Mouse (Mus musculus): ENCODE results near the gene Slc11a1. TPM values are rescaled to one million over a fixed set of nuclear protein-coding genes. Genes with fewer than 3 reads are reported as not detected.
"Not testable (repeated sequence)": the region's sequence is repeated elsewhere in the genome, so short reads cannot be mapped to it uniquely, and the experiment has no call there.

The Slc11a1 gene
- polyA plus RNA-seq, 1 experiment from 2014 or later = 2.7 TPM

DNA sequence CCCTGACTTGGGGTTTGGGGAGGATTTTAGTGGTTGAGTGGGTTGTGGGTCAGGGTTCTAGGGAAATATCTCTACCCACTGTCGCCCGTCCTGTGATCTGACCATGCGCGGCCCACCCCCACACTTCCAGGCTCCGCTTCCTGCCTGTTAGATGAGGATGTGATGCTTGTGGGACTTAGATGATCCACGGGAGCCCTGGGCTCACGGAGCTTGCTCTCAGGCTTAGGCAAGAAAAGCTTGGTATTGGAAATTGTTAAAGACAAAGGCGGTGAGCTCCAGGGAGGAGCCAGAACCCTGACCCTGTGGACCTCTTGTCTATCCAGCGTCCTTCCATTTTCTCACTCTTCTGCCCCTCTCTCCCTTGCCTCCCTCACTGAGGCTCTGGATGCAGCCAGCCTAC, 35.1 kb upstream of the Slc11a1 start:
- no peaks in the 10 kb centered on the region for H3K9me3 ChIP-seq
- no peak overlapping the region for H3K27ac ChIP-seq (replicated peaks)
- H3K27me3 ChIP-seq = no peaks in the 10 kb centered on the region
- 92% methylated on average over 9 of the region's 9 CpGs for whole genome bisulfite sequencing
- no peak overlapping the region for H3K4me3 ChIP-seq
- H3K36me3 ChIP-seq = no peaks in the 10 kb centered on the region; the same call in 1 of the 2 replicates
- no peak for ATAC-seq (ENCODE audit: low read depth)
- no peak overlapping the region for H3K9ac ChIP-seq
- peaks cover 9% of the 10 kb centered on the region; the same call in 1 of the 2 replicates for H3K4me1 ChIP-seq (replicated peaks)
- no peak overlapping the region for H3K4me2 ChIP-seq

DNA sequence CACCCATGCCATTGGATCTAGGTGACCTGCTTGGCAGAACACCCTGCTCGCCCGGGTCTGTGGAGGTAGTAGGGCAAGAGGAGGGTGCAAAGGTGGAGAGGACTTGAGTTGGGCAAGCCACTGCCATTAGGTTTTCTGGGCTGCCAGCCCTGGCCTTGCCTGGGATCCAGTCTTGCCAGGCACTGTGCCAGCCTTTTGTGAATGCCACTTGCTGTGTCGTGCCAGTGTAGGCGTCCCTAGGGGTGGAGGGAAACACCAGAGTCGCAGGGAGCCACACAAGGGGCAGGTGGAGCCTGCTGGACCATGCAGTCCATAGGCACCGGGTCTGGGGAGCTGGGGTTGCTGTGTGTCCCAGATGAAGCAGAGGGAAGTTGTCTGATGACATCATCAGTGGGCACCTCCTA, 34.6 kb upstream of the Slc11a1 start:
- Histone ChIP-seq H3K9me3 (no peaks in the 10 kb centered on the region), H3K4me1 (replicated peaks) (peaks cover 9% of the 10 kb centered on the region; the same call in 1 of the 2 replicates), H3K4me3 (no peak overlapping the region), H3K27me3 (no peaks in the 10 kb centered on the region), H3K27ac (replicated peaks) (no peak overlapping the region), H3K9ac (no peak overlapping the region), H3K36me3 (no peaks in the 10 kb centered on the region; the same call in 1 of the 2 replicates), H3K4me2 (no peak overlapping the region)
- 93% methylated on average over 6 of the region's 6 CpGs for WGBS
- ATAC-seq (ENCODE audit: low read depth) = no peak

DNA sequence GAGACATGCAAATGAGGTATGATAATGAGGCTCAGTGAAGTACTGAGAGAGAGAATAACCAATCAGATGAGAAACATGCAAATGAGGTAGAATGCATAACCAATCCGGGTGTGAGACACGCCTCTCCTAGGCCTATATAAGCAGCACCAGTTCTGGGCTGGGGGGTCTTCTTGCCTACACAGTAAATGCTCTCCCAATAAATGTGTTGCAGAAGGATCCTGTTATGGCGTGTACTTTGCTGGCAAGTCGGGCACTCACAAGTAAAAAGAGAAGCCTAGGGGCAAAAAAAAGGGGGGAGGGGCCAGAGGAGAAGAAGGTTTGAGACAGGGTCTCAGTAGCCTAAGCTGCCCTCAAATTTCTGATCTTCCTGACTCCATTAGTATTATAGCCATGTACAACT, 34.0 kb upstream of the Slc11a1 start:
- WGBS = 91% methylated on average over 4 of the region's 4 CpGs

DNA sequence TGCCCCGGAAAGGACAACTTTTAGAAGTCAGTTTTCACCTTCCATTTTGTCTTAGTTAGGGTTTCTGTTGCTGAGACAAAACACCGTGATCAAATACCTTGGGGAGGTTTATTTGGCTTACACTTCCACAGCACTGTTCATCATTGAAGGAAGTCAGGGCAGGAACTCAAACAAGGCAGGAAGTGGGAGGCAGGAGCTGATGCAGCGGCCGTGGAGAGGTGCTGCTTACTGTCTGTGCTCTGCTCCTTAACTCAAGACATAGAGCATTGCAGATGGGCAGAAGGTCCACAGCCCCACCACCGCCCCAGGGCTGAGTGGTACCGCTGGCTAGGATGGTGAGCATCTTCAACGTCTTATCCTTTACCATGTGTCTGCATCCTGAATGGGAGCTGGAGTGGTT, 33.1 kb upstream of the Slc11a1 start:
- H3K4me1 ChIP-seq (replicated peaks) = peaks cover 9% of the 10 kb centered on the region; the same call in 1 of the 2 replicates
- WGBS = 90% methylated on average over 7 of the region's 7 CpGs

More for the DNA sequence above, 34.0 kb upstream of the Slc11a1 start:
- H3K4me2 ChIP-seq; H3K9me3 ChIP-seq; ATAC-seq (ENCODE audit: low read depth); H3K9ac ChIP-seq; H3K27me3 ChIP-seq; H3K27ac ChIP-seq (replicated peaks); H3K36me3 ChIP-seq; H3K4me1 ChIP-seq (replicated peaks); H3K4me3 ChIP-seq: not testable (repeated sequence)

DNA sequence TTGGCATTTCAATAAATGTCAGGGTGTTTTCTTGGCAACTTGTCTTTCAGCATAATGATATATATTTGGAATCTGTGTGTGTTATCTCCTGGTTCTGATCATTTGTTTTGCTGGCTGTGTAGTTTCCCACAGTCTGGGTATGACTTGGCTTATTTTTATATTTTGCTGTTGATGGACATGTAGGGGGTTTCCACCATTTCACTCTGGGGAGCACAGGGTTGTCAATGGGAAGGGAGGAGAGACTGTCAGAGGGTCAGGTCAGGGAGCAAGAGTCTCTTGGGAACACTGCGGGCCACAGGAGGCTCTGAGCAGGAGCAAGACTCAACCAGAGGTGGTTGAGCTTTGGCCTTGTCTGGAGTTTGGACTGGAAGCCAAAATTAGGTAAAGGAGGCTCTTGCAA, 32.7 kb upstream of the Slc11a1 start:
- Histone ChIP-seq H3K9ac (no peak overlapping the region), H3K9me3 (no peaks in the 10 kb centered on the region), H3K27me3 (no peaks in the 10 kb centered on the region), H3K4me1 (replicated peaks) (peaks cover 9% of the 10 kb centered on the region; the same call in 1 of the 2 replicates), H3K36me3 (peaks cover 1% of the 10 kb centered on the region; the same call in 1 of the 2 replicates), H3K27ac (replicated peaks) (no peak overlapping the region), H3K4me3 (no peak overlapping the region), H3K4me2 (no peak overlapping the region)
- no peak for ATAC-seq (ENCODE audit: low read depth)
- WGBS = 100% methylated on average over 1 of the region's 1 CpGs

More for the DNA sequence above, 33.1 kb upstream of the Slc11a1 start:
- no peak overlapping the region for H3K9ac ChIP-seq
- no peak overlapping the region for H3K4me3 ChIP-seq
- ATAC-seq (ENCODE audit: low read depth) = no peak
- no peak overlapping the region for H3K27ac ChIP-seq (replicated peaks)
- no peaks in the 10 kb centered on the region; the same call in 1 of the 2 replicates for H3K36me3 ChIP-seq
- H3K4me2 ChIP-seq = no peak overlapping the region
- H3K9me3 ChIP-seq = no peaks in the 10 kb centered on the region
- no peaks in the 10 kb centered on the region for H3K27me3 ChIP-seq

DNA sequence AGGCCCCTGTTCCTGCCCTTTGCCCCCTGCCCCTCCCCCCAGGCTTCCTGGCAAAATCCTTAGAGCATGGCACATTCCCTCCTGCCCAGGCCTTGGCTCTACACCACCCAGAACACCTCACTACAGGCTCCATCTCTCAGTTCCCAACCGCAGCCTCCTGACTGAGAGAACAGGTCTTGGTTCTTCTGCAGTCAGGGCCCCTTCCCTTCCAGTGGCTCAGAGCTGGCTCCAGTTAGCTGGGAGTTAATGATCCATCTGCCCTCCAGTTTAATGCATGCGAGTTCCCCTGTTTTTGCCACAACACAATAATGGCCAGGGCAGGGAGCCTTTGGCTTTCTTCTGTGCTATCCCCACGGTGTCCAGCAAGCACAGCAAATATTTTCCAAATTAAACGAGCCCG, 31.8 kb upstream of the Slc11a1 start:
- Histone ChIP-seq H3K4me2 (no peak overlapping the region), H3K27me3 (no peaks in the 10 kb centered on the region), H3K4me1 (replicated peaks) (peaks cover 9% of the 10 kb centered on the region; the same call in 1 of the 2 replicates), H3K9ac (peak overlapping the region; percentile 31; the same call in 1 of the 2 replicates), H3K9me3 (no peaks in the 10 kb centered on the region), H3K36me3 (peaks cover 6% of the 10 kb centered on the region; the same call in 1 of the 2 replicates), H3K4me3 (no peak overlapping the region), H3K27ac (replicated peaks) (no peak overlapping the region)
- ATAC-seq (ENCODE audit: low read depth) = no peak
- 53% methylated on average over 5 of the region's 5 CpGs for WGBS

DNA sequence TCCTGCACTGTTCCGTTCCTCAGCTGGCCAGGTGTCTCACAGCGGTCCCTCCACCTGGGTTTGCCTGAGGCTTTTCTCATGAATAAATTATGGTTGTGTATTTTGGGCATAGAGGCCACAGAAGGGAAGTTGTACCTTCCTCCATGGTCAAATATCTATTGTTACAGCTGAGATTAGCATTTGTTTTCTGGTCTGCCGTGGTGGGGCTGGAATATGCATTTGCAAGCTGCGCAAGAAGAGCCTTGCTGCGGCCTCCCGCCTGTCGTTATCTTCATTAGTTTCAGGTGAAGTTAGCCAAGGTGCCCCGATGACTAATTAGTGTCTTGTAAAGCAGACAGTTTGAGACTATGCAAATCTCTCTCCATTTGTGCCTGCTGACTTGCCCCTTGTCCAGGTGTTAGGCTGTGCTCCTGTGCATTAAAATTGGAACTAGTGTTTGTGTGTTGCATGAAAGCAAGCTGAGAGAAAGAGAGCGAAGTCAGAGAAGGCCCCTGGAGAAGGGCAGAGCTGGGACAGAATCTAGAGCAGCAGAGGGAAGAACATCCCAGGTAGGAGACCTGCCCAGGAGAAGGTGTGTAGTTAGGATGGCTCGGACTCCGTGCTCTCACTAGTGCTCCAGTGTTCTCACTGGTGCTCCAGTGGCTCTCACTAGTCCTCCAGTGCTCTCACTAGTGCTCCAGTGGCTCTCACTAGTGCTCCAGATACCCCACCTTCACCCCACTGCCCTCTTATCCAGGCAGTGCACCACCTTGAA, 30.7 kb upstream of the Slc11a1 start:
- 79% methylated on average over 11 of the region's 11 CpGs for WGBS
- ATAC-seq (ENCODE audit: low read depth) = no peak
- Histone ChIP-seq H3K27me3 (no peaks in the 10 kb centered on the region), H3K4me1 (replicated peaks) (peaks cover 9% of the 10 kb centered on the region; the same call in 1 of the 2 replicates), H3K9ac (no peak overlapping the region), H3K36me3 (peaks cover 14% of the 10 kb centered on the region), H3K4me2 (no peak overlapping the region), H3K9me3 (no peaks in the 10 kb centered on the region), H3K4me3 (no peak overlapping the region), H3K27ac (replicated peaks) (no peak overlapping the region)

DNA sequence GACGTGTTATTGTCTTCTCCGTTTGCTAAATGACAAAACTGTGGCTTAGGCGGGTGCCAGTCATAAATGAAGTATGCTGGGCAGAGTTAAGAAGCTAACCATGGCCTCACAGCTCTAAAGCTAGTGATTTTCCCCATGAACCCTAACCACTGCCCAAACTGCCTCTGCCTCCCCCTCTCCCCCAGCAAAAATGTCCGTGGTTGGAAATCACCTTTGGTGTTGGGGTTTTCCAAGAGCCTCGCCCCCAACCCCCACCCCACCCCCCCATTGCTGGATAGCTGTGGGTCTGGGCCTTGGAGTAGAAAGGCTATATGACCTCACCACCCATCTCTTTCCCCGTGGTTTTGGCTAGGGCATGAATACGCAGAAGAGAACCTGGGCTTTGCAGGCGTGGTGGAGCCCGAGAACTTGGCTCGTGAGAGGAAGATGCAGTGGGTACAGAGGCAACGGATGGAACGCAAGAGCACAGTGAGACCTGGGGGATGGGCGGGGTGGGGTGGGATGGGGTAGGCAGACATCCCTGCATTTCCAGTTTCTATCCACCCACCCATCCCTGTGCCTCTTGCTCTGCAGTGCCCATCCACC, 23.7 kb upstream of the Slc11a1 start:
- H3K27me3 ChIP-seq = no peaks in the 10 kb centered on the region
- no peak overlapping the region for H3K9ac ChIP-seq
- H3K4me2 ChIP-seq = no peak overlapping the region
- H3K27ac ChIP-seq (replicated peaks) = no peak overlapping the region
- H3K9me3 ChIP-seq = no peaks in the 10 kb centered on the region
- WGBS = 95% methylated on average over 13 of the region's 13 CpGs
- no peak overlapping the region for H3K4me3 ChIP-seq
- H3K4me1 ChIP-seq (replicated peaks) = no peaks in the 10 kb centered on the region
- no peak for ATAC-seq (ENCODE audit: low read depth)
- peaks cover 58% of the 10 kb centered on the region for H3K36me3 ChIP-seq

DNA sequence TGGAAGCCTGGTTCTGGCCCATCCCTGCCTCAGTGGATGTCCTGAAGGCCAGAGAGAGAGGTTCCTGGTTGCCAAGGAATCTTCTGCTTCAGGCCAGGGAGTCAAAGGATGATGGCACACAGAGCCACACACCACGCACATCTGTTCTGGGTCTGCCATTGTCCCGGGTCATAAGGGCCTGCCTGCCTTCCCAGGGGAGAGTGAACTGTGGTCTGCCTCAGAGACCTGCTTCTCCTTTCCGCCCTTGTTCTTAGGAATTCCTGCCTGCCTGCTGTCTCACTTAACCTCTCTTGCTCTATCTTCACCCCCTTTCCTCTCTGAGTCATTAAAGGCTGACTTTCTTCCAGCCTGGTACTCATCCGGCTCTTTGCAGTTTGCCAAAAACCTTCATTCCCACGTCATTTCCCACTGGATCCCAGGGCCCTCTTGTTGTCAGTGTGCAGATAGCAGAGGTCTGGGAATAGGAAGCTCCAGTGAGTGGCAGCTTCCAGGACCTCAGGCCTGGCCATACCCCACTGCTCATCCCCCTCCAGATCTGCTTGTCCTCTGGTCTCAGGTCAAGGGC, 22.4 kb upstream of the Slc11a1 start:
- Histone ChIP-seq H3K27ac (replicated peaks) (no peak overlapping the region), H3K9me3 (no peaks in the 10 kb centered on the region), H3K4me2 (no peak overlapping the region), H3K4me3 (no peak overlapping the region), H3K27me3 (no peaks in the 10 kb centered on the region), H3K36me3 (peaks cover 54% of the 10 kb centered on the region), H3K9ac (no peak overlapping the region), H3K4me1 (replicated peaks) (no peaks in the 10 kb centered on the region)
- ATAC-seq (ENCODE audit: low read depth) = no peak
- 74% methylated on average over 5 of the region's 5 CpGs for WGBS

DNA sequence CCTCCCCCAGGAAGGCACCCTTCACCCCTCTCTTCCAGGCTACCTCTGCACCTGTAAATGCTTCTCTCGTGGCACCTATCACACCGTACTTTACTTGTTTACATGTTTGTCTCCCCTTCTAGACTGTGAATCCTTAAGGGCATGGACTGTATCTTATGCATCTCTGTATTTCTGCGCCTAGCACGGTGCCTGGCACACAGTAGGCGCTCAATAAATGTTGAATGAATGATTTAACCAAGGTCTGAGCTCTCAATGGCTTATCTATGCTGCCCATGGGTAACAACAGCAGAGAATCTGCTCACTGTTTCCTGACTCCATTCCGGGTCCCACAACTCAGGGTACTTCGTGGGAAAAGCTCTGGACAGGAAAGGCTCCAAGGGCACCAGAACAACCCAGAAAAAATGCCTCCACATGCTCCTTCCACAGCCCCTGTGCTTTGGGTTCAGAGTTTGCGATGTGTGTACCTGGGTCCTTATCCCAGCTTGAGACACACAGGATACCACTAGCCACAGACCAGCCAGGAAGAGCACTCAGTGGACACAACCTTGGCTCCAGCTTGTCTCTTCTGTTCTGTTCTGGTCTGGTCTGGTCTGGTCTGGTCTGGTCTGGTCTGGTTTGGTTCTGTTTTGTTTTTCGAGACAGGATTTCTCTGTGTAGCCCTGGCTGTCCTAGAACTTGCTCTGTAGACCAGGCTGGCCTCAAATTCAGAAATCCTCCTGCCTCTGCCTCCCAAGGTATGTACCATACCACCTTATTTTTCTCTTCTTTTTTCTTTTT, 21.4 kb upstream of the Slc11a1 start:
- no peak for ATAC-seq (ENCODE audit: low read depth)

DNA sequence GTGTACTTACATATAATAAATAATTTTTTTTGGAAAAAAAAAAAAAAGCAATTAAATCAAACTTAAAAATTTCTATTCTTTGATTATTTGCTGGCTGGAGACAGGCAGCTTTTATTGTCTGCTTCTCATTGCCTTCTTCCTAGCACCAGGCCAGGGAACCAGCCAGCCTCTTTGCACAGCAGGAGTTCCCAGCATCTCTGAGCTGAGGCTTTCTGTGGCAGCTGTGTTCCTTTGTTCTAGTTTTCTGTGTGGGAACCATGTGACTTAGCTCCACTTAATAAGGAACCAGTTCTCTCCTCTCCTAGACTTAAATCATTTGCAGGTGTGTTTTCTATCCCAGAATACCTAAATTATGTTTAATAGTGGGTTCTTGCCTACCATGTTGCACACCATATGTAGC, 17.5 kb upstream of the Slc11a1 start:
- no peak overlapping the region for H3K9ac ChIP-seq
- peaks cover 19% of the 10 kb centered on the region for H3K36me3 ChIP-seq
- peaks cover 9% of the 10 kb centered on the region; the same call in 1 of the 2 replicates for H3K4me1 ChIP-seq (replicated peaks)
- no peaks in the 10 kb centered on the region for H3K27me3 ChIP-seq
- no peak for ATAC-seq (ENCODE audit: low read depth)
- H3K4me3 ChIP-seq = no peak overlapping the region
- H3K9me3 ChIP-seq = no peaks in the 10 kb centered on the region
- H3K27ac ChIP-seq (replicated peaks) = no peak overlapping the region
- H3K4me2 ChIP-seq = no peak overlapping the region

More for the DNA sequence above, 21.4 kb upstream of the Slc11a1 start:
- H3K27ac ChIP-seq (replicated peaks) = no peak overlapping the region
- no peak overlapping the region for H3K4me3 ChIP-seq
- no peaks in the 10 kb centered on the region for H3K9me3 ChIP-seq
- peaks cover 51% of the 10 kb centered on the region for H3K36me3 ChIP-seq
- H3K4me1 ChIP-seq (replicated peaks) = no peaks in the 10 kb centered on the region
- H3K4me2 ChIP-seq = no peak overlapping the region
- H3K9ac ChIP-seq = no peak overlapping the region
- 91% methylated on average over 9 of the region's 9 CpGs for WGBS
- H3K27me3 ChIP-seq = no peaks in the 10 kb centered on the region
